Mouse (Mus musculus): Measurements from ENCODE around the gene Tceal3. TPM values are rescaled to one million over a fixed set of nuclear protein-coding genes. Genes with fewer than 3 reads are reported as not detected.
"Not testable (repeated sequence)": the region's sequence is repeated elsewhere in the genome, so short reads cannot be mapped to it uniquely, and the experiment has no call there.

Tceal3 gene
- 20.4 and 22.7 TPM in 2 replicates for polyA plus RNA-seq (2016; fragmentation: Nextera tagmentation; extraction: Ambion mirVana)

- 46% methylated on average over 12 of the region's 12 CpGs for WGBS
- Histone ChIP-seq H3K27ac (no peak within 1 kb of the TSS), H3K9me3 (no peaks in the 10 kb centered on the region), H3K36me3 (no peaks in the 10 kb centered on the region), H3K9ac (no peak within 1 kb of the TSS), H3K27me3 (no peaks in the 10 kb centered on the region), H3K4me1 (no peaks in the 10 kb centered on the region), H3K4me3 (no peak within 1 kb of the TSS), H3K4me2 (replicated peaks) (peak within 1 kb of the TSS; percentile 21; the same call in 1 of the 2 replicates)
- no peak for ATAC-seq (ENCODE audit: insufficient number of reproducible peaks, insufficient read depth, low FRiP score, low TSS enrichment)
These were observed at the start of gene Tceal3 for GRCm38 (mm10) chrX:136590199-136590896. Tceal3 (plus strand) TSS chrX:136590842.

- not testable (repeated sequence) for H3K9me3 ChIP-seq; H3K27me3 ChIP-seq; H3K4me2 ChIP-seq (replicated peaks); H3K4me1 ChIP-seq; H3K9ac ChIP-seq; H3K4me3 ChIP-seq; H3K36me3 ChIP-seq; H3K27ac ChIP-seq; ATAC-seq (ENCODE audit: insufficient number of reproducible peaks, insufficient read depth, low FRiP score, low TSS enrichment)
- 62% methylated on average over 1 of the region's 1 CpGs for WGBS
These were observed 46.7 kb upstream of the Tceal3 start, which contains the start of gene Kir3dl2 for GRCm38 (mm10) chrX:136543956-136544355. Kir3dl2 (minus strand) TSS chrX:136544056.

GRCm38 (mm10) chrX:136569094-136569493, 21.5 kb upstream of the Tceal3 start:
- not testable (repeated sequence) for H3K27me3 ChIP-seq; H3K9ac ChIP-seq; H3K27ac ChIP-seq; H3K4me3 ChIP-seq; H3K9me3 ChIP-seq; ATAC-seq (ENCODE audit: insufficient number of reproducible peaks, insufficient read depth, low FRiP score, low TSS enrichment); H3K4me1 ChIP-seq; H3K36me3 ChIP-seq; H3K4me2 ChIP-seq (replicated peaks)
- WGBS, result 91% methylated on average over 9 of the region's 9 CpGs

- 88% methylated on average over 1 of the region's 1 CpGs for WGBS
- ATAC-seq (ENCODE audit: insufficient number of reproducible peaks, insufficient read depth, low FRiP score, low TSS enrichment), result no peak
- no peaks in the 10 kb centered on the region for H3K27me3 ChIP-seq
These were observed 6.0 kb upstream of the Tceal3 start for GRCm38 (mm10) chrX:136584617-136585016.

GRCm38 (mm10) chrX:136590897-136591257, 235 bp downstream of the Tceal3 start:
- H3K9ac ChIP-seq, result no peak overlapping the region
- peak overlapping the region; percentile 21; the same call in 1 of the 2 replicates for H3K4me2 ChIP-seq (replicated peaks)
- 23% methylated on average over 2 of the region's 2 CpGs for WGBS
- H3K27me3 ChIP-seq, result no peaks in the 10 kb centered on the region
- no peak overlapping the region for H3K4me3 ChIP-seq
- ATAC-seq (ENCODE audit: insufficient number of reproducible peaks, insufficient read depth, low FRiP score, low TSS enrichment), result no peak
- no peaks in the 10 kb centered on the region for H3K4me1 ChIP-seq
- H3K36me3 ChIP-seq, result no peaks in the 10 kb centered on the region
- H3K9me3 ChIP-seq, result no peaks in the 10 kb centered on the region
- H3K27ac ChIP-seq, result no peak overlapping the region

More at GRCm38 (mm10) chrX:136584617-136585016, 6.0 kb upstream of the Tceal3 start:
- H3K4me1 ChIP-seq, result no peaks in the 10 kb centered on the region
- no peak overlapping the region for H3K27ac ChIP-seq
- H3K9me3 ChIP-seq, result no peaks in the 10 kb centered on the region
- no peaks in the 10 kb centered on the region for H3K36me3 ChIP-seq
- no peak overlapping the region for H3K9ac ChIP-seq
- no peak overlapping the region for H3K4me3 ChIP-seq
- no peak overlapping the region for H3K4me2 ChIP-seq (replicated peaks)

GRCm38 (mm10) chrX:136599416-136599815, 8.8 kb downstream of the Tceal3 start:
- Histone ChIP-seq H3K27me3 (no peaks in the 10 kb centered on the region), H3K9ac (no peak overlapping the region), H3K36me3 (no peaks in the 10 kb centered on the region), H3K4me2 (replicated peaks) (no peak overlapping the region), H3K27ac (no peak overlapping the region), H3K4me3 (no peak overlapping the region), H3K4me1 (no peaks in the 10 kb centered on the region), H3K9me3 (no peaks in the 10 kb centered on the region)
- ATAC-seq (ENCODE audit: insufficient number of reproducible peaks, insufficient read depth, low FRiP score, low TSS enrichment), result no peak
- WGBS, result 24% methylated on average over 3 of the region's 3 CpGs

GRCm38 (mm10) chrX:136606951-136607350, 16.3 kb downstream of the Tceal3 start:
- H3K4me1 ChIP-seq, result no peaks in the 10 kb centered on the region
- ATAC-seq (ENCODE audit: insufficient number of reproducible peaks, insufficient read depth, low FRiP score, low TSS enrichment), result no peak

GRCm38 (mm10) chrX:136607395-136607794, 16.8 kb downstream of the Tceal3 start:
- Histone ChIP-seq H3K36me3 (no peaks in the 10 kb centered on the region), H3K27me3 (peaks cover 7% of the 10 kb centered on the region; the same call in 1 of the 2 replicates), H3K4me1 (no peaks in the 10 kb centered on the region), H3K27ac (no peak overlapping the region), H3K9ac (no peak overlapping the region), H3K4me2 (replicated peaks) (no peak overlapping the region), H3K9me3 (no peaks in the 10 kb centered on the region), H3K4me3 (no peak overlapping the region)
- WGBS, result 75% methylated on average over 3 of the region's 3 CpGs
- no peak for ATAC-seq (ENCODE audit: insufficient number of reproducible peaks, insufficient read depth, low FRiP score, low TSS enrichment)

More at GRCm38 (mm10) chrX:136606951-136607350, 16.3 kb downstream of the Tceal3 start:
- no peak overlapping the region for H3K9ac ChIP-seq
- no peak overlapping the region for H3K4me2 ChIP-seq (replicated peaks)
- no peaks in the 10 kb centered on the region for H3K36me3 ChIP-seq
- H3K9me3 ChIP-seq, result no peaks in the 10 kb centered on the region
- H3K4me3 ChIP-seq, result no peak overlapping the region
- H3K27ac ChIP-seq, result no peak overlapping the region
- WGBS, result 76% methylated on average over 4 of the region's 4 CpGs
- H3K27me3 ChIP-seq, result peaks cover 7% of the 10 kb centered on the region; the same call in 1 of the 2 replicates

GRCm38 (mm10) chrX:136611346-136611745, 20.7 kb downstream of the Tceal3 start:
- H3K9ac ChIP-seq, result no peak overlapping the region
- no peaks in the 10 kb centered on the region for H3K4me1 ChIP-seq
- H3K27me3 ChIP-seq, result peaks cover 7% of the 10 kb centered on the region; the same call in 1 of the 2 replicates
- no peak overlapping the region for H3K4me3 ChIP-seq
- WGBS, result 62% methylated on average over 3 of the region's 3 CpGs
- no peaks in the 10 kb centered on the region for H3K36me3 ChIP-seq
- no peaks in the 10 kb centered on the region for H3K9me3 ChIP-seq
- H3K27ac ChIP-seq, result no peak overlapping the region
- H3K4me2 ChIP-seq (replicated peaks), result no peak overlapping the region
- ATAC-seq (ENCODE audit: insufficient number of reproducible peaks, insufficient read depth, low FRiP score, low TSS enrichment), result no peak

- WGBS, result 50% methylated on average over 3 of the region's 3 CpGs
- ATAC-seq (ENCODE audit: insufficient number of reproducible peaks, insufficient read depth, low FRiP score, low TSS enrichment); H3K4me1 ChIP-seq; H3K36me3 ChIP-seq; H3K9me3 ChIP-seq; H3K9ac ChIP-seq; H3K27ac ChIP-seq; H3K4me3 ChIP-seq; H3K27me3 ChIP-seq; H3K4me2 ChIP-seq (replicated peaks): not testable (repeated sequence)
These were observed 25.2 kb downstream of the Tceal3 start for GRCm38 (mm10) chrX:136615889-136616288.

- ATAC-seq (ENCODE audit: insufficient number of reproducible peaks, insufficient read depth, low FRiP score, low TSS enrichment), result no peak
- H3K27me3 ChIP-seq, result no peaks in the 10 kb centered on the region
- no peaks in the 10 kb centered on the region for H3K4me1 ChIP-seq
- no peak overlapping the region for H3K4me2 ChIP-seq (replicated peaks)
- no peaks in the 10 kb centered on the region for H3K9me3 ChIP-seq
- no peak overlapping the region for H3K9ac ChIP-seq
- no peak overlapping the region for H3K27ac ChIP-seq
- H3K36me3 ChIP-seq, result no peaks in the 10 kb centered on the region
- H3K4me3 ChIP-seq, result no peak overlapping the region
- 45% methylated on average over 9 of the region's 9 CpGs for WGBS
These were observed 34.4 kb downstream of the Tceal3 start for GRCm38 (mm10) chrX:136624905-136625569.

GRCm38 (mm10) chrX:136625959-136626358, 35.3 kb downstream of the Tceal3 start:
- Histone ChIP-seq H3K27me3 (no peaks in the 10 kb centered on the region), H3K9ac (no peak overlapping the region), H3K36me3 (no peaks in the 10 kb centered on the region), H3K9me3 (no peaks in the 10 kb centered on the region), H3K27ac (no peak overlapping the region), H3K4me3 (no peak overlapping the region), H3K4me2 (replicated peaks) (no peak overlapping the region), H3K4me1 (no peaks in the 10 kb centered on the region)
- WGBS, result 70% methylated on average over 4 of the region's 4 CpGs
- no peak for ATAC-seq (ENCODE audit: insufficient number of reproducible peaks, insufficient read depth, low FRiP score, low TSS enrichment)

All from embryonic facial prominence, embryonic 12.5 days (tissue).